Mouse (Mus musculus): ENCODE data around the gene Dtnb.

Gene Dtnb

DNA sequence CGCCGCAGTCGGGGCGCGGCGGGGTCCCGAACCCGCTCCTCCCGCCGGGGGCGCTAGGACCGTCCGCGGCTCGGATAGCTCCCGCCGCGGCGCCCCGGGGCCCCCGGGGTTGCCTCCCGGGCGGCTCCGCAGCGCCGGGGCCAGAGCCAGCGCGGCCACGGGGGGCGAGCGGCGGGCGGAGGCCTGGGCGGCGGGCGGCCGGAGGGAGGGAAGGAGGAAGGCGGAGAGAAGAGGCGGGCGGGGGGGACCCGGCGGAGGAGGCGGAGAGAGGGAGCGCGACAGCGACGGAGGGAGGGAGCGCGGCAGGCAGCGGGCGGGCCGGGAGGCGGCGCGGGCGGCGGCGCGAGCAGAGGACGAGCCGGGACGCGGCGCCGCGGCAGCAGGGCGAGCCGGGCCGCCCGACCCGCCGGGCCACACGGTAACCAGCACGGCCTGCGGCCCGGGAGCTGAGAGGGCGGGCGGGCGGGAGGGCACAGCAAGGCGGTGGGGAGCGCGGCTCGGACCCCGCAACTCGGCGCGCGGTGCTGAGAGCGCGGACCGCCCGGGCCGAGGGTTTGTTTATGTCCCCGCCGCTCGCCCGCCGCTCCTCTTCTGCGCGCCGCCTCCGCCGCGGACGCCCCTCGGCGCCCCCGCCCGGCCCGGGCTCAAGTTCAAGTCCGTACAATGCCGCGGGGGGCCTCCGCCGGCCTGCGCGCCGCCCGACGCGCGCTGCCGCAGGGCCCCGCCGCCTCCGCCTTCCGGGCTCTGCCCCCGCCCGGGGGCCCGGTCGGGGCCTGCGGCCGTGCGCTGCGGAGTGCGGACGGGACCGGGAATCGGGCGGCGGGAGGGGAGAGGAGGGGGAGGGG is 234.7 kb downstream of the Dtnb start:
- peak in 1 of 2 experiments; percentile 70 for DNase-seq (ENCODE audit: low spot score in 2 of 2)

DNA sequence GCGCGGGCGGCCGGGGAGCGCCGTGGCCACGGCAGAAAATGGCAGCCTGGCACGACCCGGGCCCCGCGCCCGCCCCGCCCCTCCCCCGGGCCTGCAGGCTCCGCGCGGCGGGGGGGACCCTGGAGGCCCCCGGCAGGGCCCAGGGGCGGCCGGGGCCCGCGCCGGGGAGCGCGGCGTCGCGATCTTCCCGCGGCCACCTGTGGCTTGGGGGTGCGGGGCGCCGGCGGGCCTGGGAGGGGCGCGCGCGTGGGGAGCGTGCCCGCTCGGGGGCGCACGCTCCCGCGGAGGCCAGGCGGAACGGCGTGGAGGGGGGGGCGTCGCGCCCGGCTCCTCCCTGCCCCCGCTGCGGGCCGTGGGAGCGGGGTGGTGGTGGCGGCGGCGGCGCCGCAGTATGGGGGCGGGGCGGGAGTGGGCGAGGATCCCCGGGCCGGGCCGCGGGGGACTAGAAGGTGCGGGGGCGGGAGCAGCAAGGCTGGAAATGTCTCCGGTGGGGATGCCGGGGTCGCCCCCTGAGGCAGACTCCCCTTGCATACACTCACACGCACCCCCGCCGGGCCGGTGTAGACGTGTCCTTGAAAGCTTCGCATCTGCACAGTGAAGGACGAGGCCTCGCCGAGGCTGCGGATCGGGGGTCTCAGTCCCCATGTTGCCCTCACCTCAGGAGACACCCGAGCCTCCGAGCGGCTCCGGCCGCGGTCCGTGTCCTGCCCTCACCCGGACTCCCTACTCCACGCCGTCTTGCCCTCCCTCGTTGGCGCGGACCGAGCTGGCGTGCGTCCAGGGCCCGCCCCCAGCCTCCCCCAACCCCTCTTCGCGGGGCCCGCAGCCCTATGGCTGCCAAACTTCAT is 235.6 kb downstream of the Dtnb start:
- peak; percentile 44 to 73 for DNase-seq (ENCODE audit: low spot score in 2 of 2)

DNA sequence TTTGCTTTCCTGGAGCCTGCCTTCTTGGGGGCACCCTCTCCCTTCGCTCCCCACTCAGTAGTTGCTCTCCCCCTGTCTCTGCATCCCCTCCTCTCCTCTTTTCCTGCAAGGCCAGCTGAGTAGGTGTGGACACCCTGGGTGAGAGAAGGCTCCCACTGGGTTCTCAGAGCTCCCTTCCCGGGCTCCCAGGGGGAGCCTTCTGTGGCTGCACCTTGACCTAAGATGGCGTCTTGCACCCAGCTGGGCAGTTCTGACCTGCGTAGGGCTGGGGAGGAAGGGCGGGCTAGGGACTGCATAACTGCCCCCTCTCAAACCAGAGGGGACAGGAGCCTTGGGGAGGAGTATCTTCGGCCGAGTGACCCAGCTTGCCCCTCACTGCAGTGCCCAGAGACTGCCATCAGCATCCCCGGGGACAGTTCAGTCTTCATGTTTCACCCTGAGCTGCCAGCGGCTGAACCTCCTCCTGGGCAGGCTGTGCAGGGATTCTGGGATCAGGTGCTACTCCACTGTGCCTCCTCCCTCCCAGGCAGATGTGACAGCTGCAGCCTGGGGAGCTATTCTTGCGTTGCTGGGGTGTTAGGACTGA is 236.3 kb downstream of the Dtnb start:
- DNase-seq (ENCODE audit: low spot score in 2 of 2): no peak

DNA sequence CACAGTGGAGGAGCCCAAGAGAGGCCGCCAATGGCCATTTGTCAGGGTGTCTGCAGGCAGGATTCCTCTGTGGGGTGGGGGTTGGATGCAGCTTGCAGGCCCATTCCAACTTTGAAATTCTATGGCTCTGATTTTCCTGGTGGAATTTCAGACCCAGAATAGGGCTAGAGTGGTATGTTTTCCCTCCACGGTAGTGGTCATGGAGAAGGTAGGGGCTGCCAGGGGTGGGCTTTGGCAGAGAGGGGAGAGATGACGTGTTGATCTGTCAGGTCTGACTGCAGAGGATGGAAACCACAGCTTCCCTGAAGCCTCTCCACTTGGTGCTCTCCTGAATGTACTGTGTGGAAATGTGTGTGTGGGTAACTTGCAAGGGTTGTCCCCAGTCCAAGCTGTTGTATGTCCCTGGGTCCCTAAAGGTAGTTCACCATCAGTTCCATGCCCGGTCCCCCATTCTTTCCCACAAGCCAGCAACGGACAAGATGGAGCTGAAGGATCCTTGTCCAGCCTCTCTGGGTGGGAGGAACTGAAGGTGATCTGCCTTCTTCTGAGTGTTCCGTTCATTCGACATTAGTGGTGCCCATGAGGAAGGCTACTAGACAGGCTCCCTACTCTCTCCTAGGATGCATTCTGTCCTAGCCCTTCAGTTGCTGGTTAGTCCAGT is 237.5 kb downstream of the Dtnb start:
- DNase-seq (ENCODE audit: low spot score in 2 of 2): no peak

DNA sequence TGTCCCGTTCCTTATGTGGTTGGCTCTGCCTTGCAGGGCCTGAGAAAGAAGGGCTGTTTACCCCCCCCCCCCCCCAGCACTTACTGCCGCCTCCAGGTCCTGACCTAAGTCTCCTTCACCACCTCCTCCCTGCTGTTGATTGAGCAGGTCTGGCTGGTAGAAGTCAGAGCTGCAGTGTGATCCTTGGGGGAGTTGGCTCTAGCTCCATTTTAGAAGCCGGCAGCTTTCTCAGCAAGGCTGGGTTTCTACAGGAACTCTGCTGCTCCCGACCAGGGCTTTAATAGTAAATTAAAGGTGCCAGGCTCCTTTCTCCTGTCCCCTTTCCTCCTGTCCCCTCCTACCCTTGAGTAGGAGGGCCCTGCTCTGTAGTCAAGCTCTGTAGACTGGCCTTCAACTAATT is 238.3 kb downstream of the Dtnb start:
- no peak for DNase-seq (ENCODE audit: low spot score in 2 of 2)

DNA sequence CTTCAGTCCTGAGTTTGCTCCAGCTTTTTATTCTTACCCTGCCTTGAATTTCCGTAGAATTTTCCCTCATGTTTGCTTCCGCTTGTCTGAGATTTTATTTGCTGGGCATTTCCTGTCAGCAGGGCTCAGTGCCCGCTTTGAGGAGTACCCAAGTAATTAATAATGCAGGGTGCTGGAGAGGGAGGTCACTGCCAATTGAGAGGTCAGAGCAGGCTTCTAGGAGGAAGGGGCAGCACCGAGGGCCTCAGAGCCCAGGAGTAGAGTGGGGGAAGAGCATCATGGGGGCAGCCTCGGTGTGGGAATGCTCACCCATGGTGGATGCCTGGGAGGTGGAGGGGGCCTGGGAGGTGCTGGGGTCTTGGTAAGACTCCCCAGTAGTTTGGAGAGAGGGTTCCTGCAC is 239.4 kb downstream of the Dtnb start:
- DNase-seq (ENCODE audit: low spot score in 2 of 2): no peak

DNA sequence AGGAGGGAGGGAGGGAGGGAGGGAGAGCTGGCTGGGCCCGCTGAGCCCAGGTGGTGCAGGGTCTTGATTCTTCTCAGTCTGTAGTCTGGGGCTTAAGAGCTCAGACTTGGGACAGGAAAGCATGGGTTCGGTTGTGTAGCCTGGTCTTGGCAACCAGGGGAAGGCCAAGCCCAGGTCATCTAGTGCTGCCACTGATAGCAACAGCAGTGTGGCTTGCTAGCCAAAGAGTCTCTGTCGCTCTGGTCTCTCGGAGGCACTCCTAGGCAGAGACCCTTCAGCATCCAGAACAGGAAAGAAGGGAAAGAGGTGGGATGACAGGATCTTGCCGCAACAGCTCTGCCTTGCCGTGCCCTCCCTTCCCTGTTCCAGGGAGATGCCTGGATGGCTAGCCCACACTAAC is 240.1 kb downstream of the Dtnb start:
- no peak for DNase-seq (ENCODE audit: low spot score in 2 of 2)

DNA sequence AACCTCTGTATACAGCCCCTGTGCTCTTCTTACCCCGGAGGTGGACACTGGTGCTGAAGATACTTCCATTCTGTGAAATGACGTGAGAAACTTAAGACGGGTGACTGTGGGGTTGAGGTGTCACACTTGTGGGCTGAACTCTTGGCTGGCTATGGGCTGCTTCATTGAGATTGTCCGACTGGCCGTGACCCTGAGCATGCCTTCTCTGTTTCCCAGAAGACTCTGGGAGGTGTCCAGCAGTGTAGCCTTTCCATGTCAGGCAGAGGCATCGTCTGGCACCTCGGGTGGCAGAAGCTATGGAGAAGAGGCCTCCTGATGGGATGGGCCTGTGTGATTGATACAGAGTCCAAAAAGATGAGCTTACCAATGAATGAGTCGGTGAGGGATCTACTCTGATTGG is 241.0 kb downstream of the Dtnb start:
- DNase-seq (ENCODE audit: low spot score in 2 of 2): no peak

DNA sequence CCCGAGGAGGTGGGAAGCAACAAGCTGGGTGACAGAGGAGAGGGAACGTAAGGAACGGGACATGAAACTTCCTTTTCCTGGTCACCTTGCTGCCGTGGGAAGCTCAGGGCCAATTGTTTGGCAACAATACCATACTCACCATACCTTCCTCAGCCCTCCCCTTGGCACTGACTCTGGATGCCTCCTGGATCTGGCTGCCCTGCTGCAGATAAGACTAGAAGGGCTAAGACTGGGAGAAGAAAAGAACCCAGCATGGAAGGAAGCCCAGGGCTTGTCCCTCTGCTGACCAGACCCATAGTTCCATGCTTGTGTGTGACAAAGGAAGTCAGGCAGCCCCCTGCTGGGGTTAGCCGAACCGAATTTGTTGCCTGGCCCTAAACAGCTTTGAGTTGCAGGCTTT is 243.2 kb downstream of the Dtnb start:
- DNase-seq (ENCODE audit: low spot score in 2 of 2): no peak

DNA sequence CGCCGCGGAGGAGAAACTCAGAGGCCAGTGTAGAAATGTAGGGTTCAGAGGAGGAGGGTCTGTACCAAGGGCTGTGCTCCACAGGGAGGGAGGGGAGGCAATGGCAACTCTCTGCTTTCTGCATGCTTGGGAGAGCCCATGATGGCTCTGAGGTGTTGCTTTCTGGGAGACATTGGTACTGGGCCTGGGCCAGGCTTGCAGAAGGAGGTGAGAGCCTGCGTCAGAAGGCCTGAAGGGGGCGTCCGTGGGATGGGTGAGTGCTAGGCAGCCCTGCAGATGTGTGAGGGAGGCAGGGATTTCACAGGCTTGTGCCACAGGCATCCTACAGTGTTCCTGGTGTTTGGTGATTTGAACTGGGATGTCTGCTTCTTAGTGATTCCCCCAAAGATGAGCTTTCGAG is 244.9 kb downstream of the Dtnb start:
- DNase-seq (ENCODE audit: low spot score in 2 of 2): no peak

DNA sequence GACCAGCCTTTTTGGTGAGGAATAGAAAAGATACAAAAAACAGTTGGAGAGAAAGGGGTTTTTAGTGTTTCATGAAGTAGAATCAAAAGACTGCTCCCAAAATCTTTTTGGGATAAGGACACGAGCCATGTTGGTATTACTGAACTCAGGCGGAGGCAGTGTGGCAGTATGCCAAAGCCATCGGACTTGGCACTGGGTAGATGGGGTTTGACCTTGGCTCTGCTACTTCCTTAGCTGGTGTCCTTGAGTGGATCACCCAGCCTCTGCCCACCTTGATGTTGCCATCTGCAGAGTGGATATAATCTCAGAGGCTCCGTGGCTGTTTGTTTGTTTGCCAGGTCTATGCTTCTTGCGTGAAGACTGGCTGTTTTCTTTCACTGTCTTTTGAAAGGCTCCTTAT is 245.4 kb downstream of the Dtnb start:
- peak in 1 of 2 experiments; percentile 37 for DNase-seq (ENCODE audit: low spot score in 2 of 2)

DNA sequence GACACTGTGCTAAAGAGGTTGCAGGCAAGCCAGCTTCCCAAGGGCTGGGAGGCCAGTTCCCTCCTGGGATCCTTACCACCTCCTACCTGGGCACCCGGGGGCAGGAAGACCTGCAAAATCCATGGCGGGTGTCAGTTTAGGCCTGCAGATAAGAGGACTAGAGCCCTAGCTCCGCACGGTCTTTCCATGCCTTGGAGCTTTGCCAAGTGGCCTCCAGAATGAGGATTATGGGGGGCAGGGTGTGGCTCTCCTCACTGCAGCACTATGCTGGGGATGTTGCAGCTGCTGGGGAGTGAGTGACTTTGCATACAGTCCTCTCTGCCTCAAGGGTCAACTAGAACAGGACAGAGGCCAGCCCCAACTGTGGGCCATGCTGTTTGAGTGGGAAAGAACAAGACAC is 247.7 kb downstream of the Dtnb start:
- no peak for DNase-seq (ENCODE audit: low spot score in 2 of 2)

DNA sequence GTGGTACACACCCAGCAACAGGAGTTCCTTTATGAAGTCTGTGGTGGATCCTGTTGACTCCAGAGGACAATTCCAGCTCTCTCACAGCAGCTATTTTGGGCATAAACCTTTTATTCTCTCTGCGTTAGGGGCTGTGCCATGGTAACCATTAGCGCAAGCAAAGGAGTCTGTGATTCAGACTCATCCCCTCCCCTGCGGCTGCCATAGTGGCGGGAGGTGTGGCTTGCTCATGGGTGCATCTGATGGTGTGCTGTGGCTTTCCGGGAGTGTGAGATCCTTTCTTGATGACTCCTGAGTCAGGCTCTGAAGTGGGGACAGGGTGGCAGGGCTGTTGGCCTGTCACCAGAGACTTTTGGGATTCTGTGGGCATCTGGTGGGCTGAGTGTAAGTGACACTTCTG is 251.2 kb downstream of the Dtnb start:
- no peak for DNase-seq (ENCODE audit: low spot score in 2 of 2)

DNA sequence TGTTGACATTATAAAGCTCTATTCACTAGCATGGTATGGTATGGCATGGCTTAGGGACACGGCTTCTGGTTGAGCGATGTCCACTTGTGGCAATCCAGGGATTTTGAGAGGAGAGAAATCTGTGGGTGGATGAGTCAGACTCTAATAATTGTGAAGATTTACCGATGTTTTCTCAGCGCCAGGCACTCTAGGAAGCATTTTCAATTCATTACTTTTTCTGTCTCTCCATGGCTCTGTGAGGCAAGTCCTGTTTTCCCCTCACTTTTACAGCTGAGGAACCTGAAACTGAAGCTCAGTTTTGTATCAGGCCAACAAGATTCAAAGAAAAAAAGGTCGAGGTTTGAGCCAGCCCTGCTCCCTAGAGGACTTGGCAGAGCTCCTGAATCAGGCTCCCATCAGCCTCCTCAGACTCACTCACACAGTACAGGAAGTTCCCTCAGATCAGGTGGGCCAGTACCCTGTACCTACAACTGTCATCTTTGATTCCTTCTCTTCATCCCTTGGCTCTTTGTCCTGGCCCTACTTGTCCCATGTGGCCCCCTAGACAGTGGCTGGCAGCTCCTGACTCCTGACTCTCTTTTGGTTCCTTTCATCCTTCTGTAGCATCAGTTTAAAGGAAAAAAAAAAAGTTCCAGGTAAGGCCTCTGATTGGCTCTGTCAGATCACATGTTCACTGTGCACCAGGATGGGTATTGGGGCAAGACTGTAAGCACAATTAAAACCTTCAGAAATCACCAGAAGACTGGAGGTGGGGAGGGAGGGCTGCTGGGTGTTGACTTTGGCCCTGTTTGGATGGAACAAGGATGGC is 252.9 kb downstream of the Dtnb start:
- DNase-seq (ENCODE audit: low spot score in 2 of 2): no peak

DNA sequence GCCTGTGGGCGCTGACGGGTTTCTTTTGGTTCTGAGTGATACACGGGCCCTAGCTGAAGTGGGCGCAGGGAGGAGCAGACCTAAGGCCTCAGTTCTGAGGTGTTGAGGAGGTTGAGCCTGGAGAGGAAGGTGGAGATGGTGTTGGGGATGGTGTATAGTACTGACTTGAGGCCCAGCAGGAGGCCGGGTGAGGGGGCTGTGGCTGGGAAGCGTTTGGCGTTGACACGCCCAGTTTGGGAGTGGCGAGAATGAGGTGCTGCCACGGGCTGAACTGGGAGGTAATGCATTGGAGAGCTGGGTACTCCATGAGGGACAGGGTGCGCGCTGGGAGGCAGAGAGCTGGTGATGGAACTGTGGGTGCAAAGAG is 253.5 kb downstream of the Dtnb start:
- no peak for DNase-seq (ENCODE audit: low spot score in 2 of 2)

DNA sequence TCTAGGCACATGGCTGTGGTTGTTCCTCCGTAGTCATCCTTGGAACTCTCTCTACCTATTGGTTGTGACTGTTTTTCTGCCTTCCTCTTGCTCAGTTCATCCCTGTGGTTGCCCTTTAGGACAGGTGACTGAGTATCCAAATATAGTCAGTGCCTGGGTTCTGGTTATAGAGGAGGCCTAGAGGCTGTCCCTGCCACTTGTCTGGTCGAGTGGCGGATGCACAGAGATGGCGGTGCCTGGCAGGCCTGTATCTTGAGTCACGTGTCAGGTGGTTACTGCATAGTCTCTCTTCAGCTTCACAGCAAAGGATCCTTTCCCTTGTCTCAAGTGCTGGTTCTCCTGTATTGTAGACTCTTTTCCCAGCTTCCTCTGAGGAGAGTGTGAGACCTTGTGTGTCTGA is 255.6 kb downstream of the Dtnb start:
- no peak for DNase-seq (ENCODE audit: low spot score in 2 of 2)
